12 mouse cellular contexts compared by ENCODE assay signal in the genomic region with DNA sequence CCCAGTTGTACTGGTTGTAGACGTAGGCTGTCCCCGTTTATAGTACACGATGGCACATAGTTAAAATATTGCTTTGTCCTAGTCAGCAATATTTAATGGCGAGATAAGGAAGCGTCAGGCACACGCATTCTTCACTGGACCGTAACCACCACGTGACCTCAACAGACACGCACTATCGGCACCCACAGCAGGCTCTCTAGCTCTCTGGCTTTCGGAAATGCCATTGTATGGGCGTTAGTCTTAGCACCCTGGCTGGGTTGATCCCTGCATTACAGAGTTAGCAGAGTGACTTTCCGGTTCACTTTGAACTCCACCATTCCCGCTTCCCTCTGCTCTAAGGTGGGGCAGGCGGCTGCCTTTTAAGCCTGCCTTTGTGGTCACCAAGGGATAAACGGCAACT. TPM values are rescaled to one million over a fixed set of nuclear protein-coding genes. Genes with fewer than 3 reads are reported as not detected.
DNase-seq lines count a peak whose midpoint lies in the region; ATAC-seq and TF ChIP-seq lines count a peak whose summit lies in the region.
"Had no signal": no experiment of that assay in that cellular context is flagged by ENCODE, and none has a peak within 500 bp of the region (broad histone marks: within the 10 kb centered on the region; RNA-seq: fewer than 3 reads in every experiment).

No protein-coding gene starts in this region.

- no peaks in the 10 kb centered on the region for H3K27me3 ChIP-seq in heart, adult 2 months (ENCODE audit: control insufficient read depth, insufficient read depth, low read length)
- H3K27me3 ChIP-seq in megakaryocyte, embryonic 14.5 days (replicated peaks): peaks cover 28% of the 10 kb centered on the region
- H3K27me3 ChIP-seq in intestine, postnatal 0 days (replicated peaks; ENCODE audit: control insufficient read depth, insufficient read depth, low read length): no peaks in the 10 kb centered on the region
- H3K27me3 ChIP-seq in splenic B cell, adult 2 months (ENCODE audit: control insufficient read depth, insufficient read depth, low read length, poor library complexity, severe bottlenecking): no peaks in the 10 kb centered on the region
- H3K27me3 ChIP-seq: hindbrain, embryonic 13.5 days had no signal

- H3K4me1 ChIP-seq in heart, adult 2 months (ENCODE audit: control insufficient read depth, insufficient read depth, low read length): no peaks in the 10 kb centered on the region; the same call in 1 of the 2 replicates
- H3K4me1 ChIP-seq in megakaryocyte, embryonic 14.5 days: peaks cover 13% of the 10 kb centered on the region; the same call in 1 of the 2 replicates
- H3K4me1 ChIP-seq in intestine, postnatal 0 days (replicated peaks; ENCODE audit: control insufficient read depth, insufficient read depth, low read length): no peaks in the 10 kb centered on the region

- H3K27ac ChIP-seq in heart, adult 2 months: no peak overlapping the region
- no peak overlapping the region for H3K27ac ChIP-seq in intestine, postnatal 0 days (ENCODE audit: low read depth, low read length)
- H3K27ac ChIP-seq: embryonic facial prominence, embryonic 10.5 days had no signal

- H3K36me3 ChIP-seq in heart, adult 2 months (ENCODE audit: control insufficient read depth, insufficient read depth, low read length): no peaks in the 10 kb centered on the region
- no peaks in the 10 kb centered on the region for H3K36me3 ChIP-seq in megakaryocyte, embryonic 14.5 days (replicated peaks; ENCODE audit: low read length)
- H3K36me3 ChIP-seq in intestine, postnatal 0 days (ENCODE audit: control insufficient read depth, insufficient read depth): no peaks in the 10 kb centered on the region
- no peaks in the 10 kb centered on the region for H3K36me3 ChIP-seq in splenic B cell, adult 2 months (ENCODE audit: control insufficient read depth, insufficient read depth, low read length, poor library complexity, severe bottlenecking)

- intact Hi-C loops in heart, adult 2 months (cut with DNase I): no loop called here

- no peak for DNase-seq in heart, adult 2 months
- no peak for DNase-seq in heart, postnatal 4 days
- DNase-seq in splenic B cell, adult 2 months (ENCODE audit: low read depth, low spot score): peak; percentile 45
- no peak for DNase-seq in left cerebral cortex, adult 9 months (ENCODE audit: low spot score in 2 of 2)
- DNase-seq in right cerebral cortex, adult 2 months (ENCODE audit: low spot score in 2 of 2): no peak
- DNase-seq: forebrain, postnatal 0 days; thymus, adult 2 months had no signal

- H3K9ac ChIP-seq in heart, adult 2 months (ENCODE audit: low read depth, low read length): no peak overlapping the region
- no peak overlapping the region for H3K9ac ChIP-seq in intestine, postnatal 0 days (ENCODE audit: low read depth, low read length)
- H3K9ac ChIP-seq: forebrain, postnatal 0 days; hindbrain, embryonic 13.5 days had no signal

- peak overlapping the region; percentile 43 for H3K4me2 ChIP-seq in intestine, postnatal 0 days (replicated peaks; ENCODE audit: low read depth)
- H3K4me2 ChIP-seq: hindbrain, embryonic 13.5 days had no signal

- ATAC-seq in megakaryocyte, adult 5-6 weeks (ENCODE audit: poor library complexity, severe bottlenecking): no peak
- ATAC-seq in intestine, postnatal 0 days: no peak
- ATAC-seq: forebrain, postnatal 0 days had no signal

- no peak for TF ChIP-seq EP300 in heart, adult 2 months (IDR thresholded peaks at IDR 0.05; ENCODE audit: insufficient read depth, low read depth, low read length)

- no peak for TF ChIP-seq POLR2A in heart, adult 2 months (IDR thresholded peaks at IDR 0.05; ENCODE audit: insufficient read depth, low read depth, low read length)

- H3K9me3 ChIP-seq in megakaryocyte, embryonic 14.5 days: peaks cover 9% of the 10 kb centered on the region; the same call in 1 of the 2 replicates
- H3K9me3 ChIP-seq in intestine, postnatal 0 days (ENCODE audit: control insufficient read depth): no peaks in the 10 kb centered on the region
- H3K9me3 ChIP-seq: embryonic facial prominence, embryonic 10.5 days; hindbrain, embryonic 13.5 days had no signal

- peak overlapping the region; percentile 5; the same call in 1 of the 2 replicates for H3K4me3 ChIP-seq in heart, adult 2 months
- H3K4me3 ChIP-seq in megakaryocyte, embryonic 14.5 days (replicated peaks): peak overlapping the region; percentile 80
- no peak overlapping the region for H3K4me3 ChIP-seq in intestine, postnatal 0 days (ENCODE audit: low read depth, low read length)
- H3K4me3 ChIP-seq: embryonic facial prominence, embryonic 10.5 days; hindbrain, embryonic 13.5 days had no signal

- no peak for TF ChIP-seq CTCF in heart, adult 2 months (IDR thresholded peaks at IDR 0.05)
- no peak for TF ChIP-seq CTCF in intestine, postnatal 0 days (IDR thresholded peaks at IDR 0.05; ENCODE audit: low read depth)

- H3K79me2 ChIP-seq in heart, adult 2 months (replicated peaks; ENCODE audit: control insufficient read depth, insufficient read depth, low read length): no peaks in the 10 kb centered on the region

- 43% methylated on average over 16 of the region's 16 CpGs for WGBS in heart, adult 2 months
- WGBS in intestine, postnatal 0 days: 41% methylated on average over 16 of the region's 16 CpGs

RNA-seq across cellular contexts. Expression of gene Evl, which starts 50.9 kb away (rescaled TPM):
- 10 to 100 TPM; 36.4 to 40.6 TPM for total RNA-seq in heart, adult 2 months (2021)
- 34.8 and 44.0 TPM in 2 replicates for polyA plus RNA-seq in heart, adult 2 months (2012; rRNA removed)
- 100 to 1,000 TPM; 140 to 145 TPM for total RNA-seq in heart, postnatal 4 days (2021)
- 10.7 and 77.2 TPM in 2 replicates for polyA plus RNA-seq in megakaryocyte, embryonic 14.5 days (2012; ENCODE audit: insufficient read depth, low replicate concordance)
- total RNA-seq in megakaryocyte, adult 5-6 weeks (2015): 153 and 169 TPM in 2 replicates
- total RNA-seq in megakaryocyte, adult 5-6 weeks (2017): 109 and 125 TPM in 2 replicates
- 18.0 and 20.5 TPM in 2 replicates for polyA plus RNA-seq in intestine, postnatal 0 days (2015; fragmentation: Nextera tagmentation; extraction: Ambion mirVana)
